Mouse (Mus musculus) liver, adult 2 months (tissue): ENCODE results near the gene Fam53b.

Source experiments
- CTCF ChIP-seq: fragments of 200-500 bp; IDR thresholded peaks from 2 replicates; pipeline ENCODE4 v1.5.1; 2011; ENCODE audit warnings: low read depth, low read length, control low read depth
- POLR2A ChIP-seq: fragments of 200-500 bp; IDR thresholded peaks from 2 replicates; pipeline ENCODE4 v1.6.1; 2011; ENCODE audit warnings: low read length, control low read depth; ENCODE audit not compliant: insufficient read depth; ENCODE audit errors: extremely low read depth

- TF ChIP-seq CTCF (no peak), POLR2A (no peak)
Observed at GRCm38 (mm10) chr7:132723906-132724305, 89.8 kb downstream of the Fam53b start.
